Comparison of ENCODE assay signal across 8 mouse cellular contexts in genomic region chr12:76254725-76255498, GRCm38 (mm10). TPM values are rescaled to one million over a fixed set of nuclear protein-coding genes. Genes with fewer than 3 reads are reported as not detected.
DNase-seq lines count a peak whose midpoint lies in the region; ATAC-seq lines count a peak whose summit lies in the region.

Gene Mthfd1 (plus strand): TSS chr12:76255298.

- ATAC-seq in megakaryocyte progenitor cell, adult 5-6 weeks (replicated peaks; ENCODE audit: poor library complexity), result peak; percentile 95

- peak; percentile 97 for DNase-seq in adipocyte (ENCODE audit: low spot score)
- DNase-seq in embryo, embryonic 10 days (ENCODE audit: low spot score), result peak; percentile 96
- DNase-seq in gastrocnemius, postnatal 10 days, result peak; percentile 85
- DNase-seq in induced T-regulatory cell, adult 2 months (ENCODE audit: low read depth), result peak; percentile 95
- peak; percentile 97 for DNase-seq in left cerebral cortex, adult 9 months (ENCODE audit: low spot score in 2 of 2)
- peak; percentile 94 for DNase-seq in right cerebral cortex, postnatal 14 days
- peak; percentile 81 to 92 for DNase-seq in urinary bladder, postnatal 36 days (ENCODE audit: low spot score in 2 of 2)

RNA-seq across cellular contexts. Expression of gene Mthfd1, which starts in this region (rescaled TPM):
- 10 to 100 TPM; 30.3 to 30.4 TPM for total RNA-seq in gastrocnemius, postnatal 10 days (2021)
- 90.1 and 113 TPM in 2 replicates for total RNA-seq in megakaryocyte progenitor cell, adult 5-6 weeks (2015)
- 137 and 191 TPM in 2 replicates for total RNA-seq in megakaryocyte progenitor cell, adult 5-6 weeks (2017)

Comparison
In these comparisons a context has a peak if more than half of its experiments do, and no peak if none do; other contexts are left out.
1. Peak in every context shown above with its lines: DNase-seq and ATAC-seq.